Mouse (Mus musculus) mouse trophoblast stem cell (cell line): ENCODE measurements around the gene Caps2.
"Not testable (repeated sequence)": the region's sequence is repeated elsewhere in the genome, so short reads cannot be mapped to it uniquely, and the experiment has no call there.

ENCODE experiments used
- in situ Hi-C, 2 experiments: fragments of 300-500 bp; cut with MseI, MboI; formaldehyde crosslinking; loops; 2 replicates in 1 of 2; 3 replicates in 1 of 2; pipeline ENCODE4 v1.15.1; 2025

Gene Caps2

GRCm38 (mm10) chr10:112163168-112163766 is at the start of gene Caps2:
Caps2 (plus strand) TSS chr10:112163621.
- in situ Hi-C loops: no loop called here

- in situ Hi-C loops: not testable (repeated sequence)
Measured at GRCm38 (mm10) chr10:112125090-112125489, 38.3 kb upstream of the Caps2 start.

GRCm38 (mm10) chr10:112127682-112128230 is 35.7 kb upstream of the Caps2 start:
- in situ Hi-C loops: not testable (repeated sequence)

GRCm38 (mm10) chr10:112132194-112132593 is 31.2 kb upstream of the Caps2 start:
- in situ Hi-C loops: loop anchor here in 1 of 2 experiments (5.0 kb wide), 1 partner anchor 40 kb away; no protein-coding TSS in a partner anchor

GRCm38 (mm10) chr10:112138050-112138870 is 25.2 kb upstream of the Caps2 start:
- in situ Hi-C loops: no loop called here

- in situ Hi-C loops: no loop called here
Measured at GRCm38 (mm10) chr10:112138871-112139430, 24.5 kb upstream of the Caps2 start.

GRCm38 (mm10) chr10:112139834-112140233 is 23.6 kb upstream of the Caps2 start:
- in situ Hi-C loops: no loop called here

GRCm38 (mm10) chr10:112159882-112160560 is 3.4 kb upstream of the Caps2 start, which contains the start of gene Glipr1l3:
Glipr1l3 (minus strand) TSS chr10:112160327.
- in situ Hi-C loops: not testable (repeated sequence)

- in situ Hi-C loops: not testable (repeated sequence)
Measured at GRCm38 (mm10) chr10:112177027-112177426, 13.6 kb downstream of the Caps2 start.

- in situ Hi-C loops: not testable (repeated sequence)
Measured at GRCm38 (mm10) chr10:112193919-112194318, 30.5 kb downstream of the Caps2 start.

- in situ Hi-C loops: no loop called here
Measured at GRCm38 (mm10) chr10:112203463-112203862, 40.0 kb downstream of the Caps2 start.

- in situ Hi-C loops: no loop called here
Measured at GRCm38 (mm10) chr10:112227073-112227472, 63.7 kb downstream of the Caps2 start.

- in situ Hi-C loops: not testable (repeated sequence)
Measured at GRCm38 (mm10) chr10:112229091-112229843, 65.8 kb downstream of the Caps2 start.

- in situ Hi-C loops: not testable (repeated sequence)
Measured at GRCm38 (mm10) chr10:112232733-112233132, 69.3 kb downstream of the Caps2 start.

GRCm38 (mm10) chr10:112235396-112235940 is 72.0 kb downstream of the Caps2 start:
- in situ Hi-C loops: not testable (repeated sequence)

GRCm38 (mm10) chr10:112248273-112248672 is 84.9 kb downstream of the Caps2 start:
- in situ Hi-C loops: no loop called here

GRCm38 (mm10) chr10:112263467-112263866 is 100.0 kb downstream of the Caps2 start:
- in situ Hi-C loops: no loop called here
